Mouse (Mus musculus) spleen, adult 2 months (tissue): ENCODE data around the gene H2-T24.

Source experiments
- CTCF ChIP-seq: fragments of 200-500 bp; IDR thresholded peaks from 2 replicates; pipeline ENCODE4 v1.5.1; 2011; ENCODE audit warnings: mild to moderate bottlenecking, inconsistent platforms; ENCODE audit not compliant: insufficient read depth, insufficient read length, insufficient replicate concordance; ENCODE audit errors: extremely low read depth
- POLR2A ChIP-seq: fragments of 200-500 bp; IDR thresholded peaks from 2 replicates; pipeline ENCODE4 v1.6.1; 2011; ENCODE audit warnings: low read depth, low read length, inconsistent platforms

- TF ChIP-seq POLR2A = no peak
- no peak for TF ChIP-seq CTCF
Observed at GRCm38 (mm10) chr17:36000349-36000748, 20.0 kb downstream of the H2-T24 start.
